Mouse (Mus musculus): ENCODE data around the gene Mboat2. TPM values are rescaled to one million over a fixed set of nuclear protein-coding genes. Genes with fewer than 3 reads are reported as not detected.

The Mboat2 gene
- total RNA-seq, 2 experiments from 2014 or later = 58.4 to 62.0 TPM

GRCm38 (mm10) chr12:24975115-24975733, 144.5 kb downstream of the Mboat2 start:
- DNase-seq = peak; percentile 66
- intact Hi-C loops (cut with DNase I) = no loop called here

- intact Hi-C loops (cut with DNase I) = no loop called here
- DNase-seq = no peak
Measured at GRCm38 (mm10) chr12:24985226-24985625, 154.5 kb downstream of the Mboat2 start.

DNA sequence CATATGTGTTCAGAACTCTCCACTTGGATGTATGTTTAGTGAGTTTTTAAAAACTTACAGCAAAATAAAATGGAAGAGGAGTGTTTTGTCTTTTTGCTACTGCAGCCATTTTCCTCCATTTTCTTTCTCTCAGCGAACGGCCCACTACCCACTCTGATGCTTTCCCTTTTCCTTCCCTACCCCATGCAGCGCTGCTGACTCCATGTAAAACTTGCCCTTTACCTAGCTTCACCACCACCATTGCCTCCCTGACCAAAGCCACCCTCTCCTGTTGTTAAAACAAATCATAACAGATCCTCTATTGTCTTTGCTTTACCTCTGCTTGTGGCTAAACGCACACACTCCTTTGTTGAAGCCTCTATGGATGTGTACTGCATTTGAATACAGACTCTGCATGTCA, 164.7 kb downstream of the Mboat2 start:
- intact Hi-C loops (cut with DNase I) = no loop called here
- DNase-seq = no peak

GRCm38 (mm10) chr12:25005350-25005749, 174.7 kb downstream of the Mboat2 start:
- intact Hi-C loops (cut with DNase I) = no loop called here
- DNase-seq = no peak

GRCm38 (mm10) chr12:25009957-25010356, 179.3 kb downstream of the Mboat2 start:
- DNase-seq = no peak
- intact Hi-C loops (cut with DNase I) = no loop called here

GRCm38 (mm10) chr12:25010416-25010815, 179.7 kb downstream of the Mboat2 start:
- no peak for DNase-seq
- intact Hi-C loops (cut with DNase I) = no loop called here

GRCm38 (mm10) chr12:25011733-25012367, 181.2 kb downstream of the Mboat2 start:
- intact Hi-C loops (cut with DNase I) = no loop called here

GRCm38 (mm10) chr12:25012555-25013540, 182.2 kb downstream of the Mboat2 start:
- intact Hi-C loops (cut with DNase I) = no loop called here
- DNase-seq = no peak

More at GRCm38 (mm10) chr12:25011733-25012367, 181.2 kb downstream of the Mboat2 start:
- no peak for DNase-seq

Other genes with a start within 250 kb of the Mboat2 start
- 10 to 100 TPM; 23.4 to 24.8 TPM for gene Klf11, start 179.6 kb upstream of the Mboat2 start, total RNA-seq (2021)
- gene Cys1, start 149.1 kb upstream of the Mboat2 start, total RNA-seq (2021) = 1 to 10 TPM; 8.4 to 8.5 TPM
- gene Rrm2, start 122.6 kb upstream of the Mboat2 start, total RNA-seq (2021) = 10 to 100 TPM; 26.0 to 29.3 TPM
- gene Kidins220, start 144.0 kb downstream of the Mboat2 start, total RNA-seq (2021) = 100 to 1,000 TPM; 426 to 438 TPM